Mouse (Mus musculus): ENCODE results near the gene Grik2. TPM values are rescaled to one million over a fixed set of nuclear protein-coding genes. Genes with fewer than 3 reads are reported as not detected.

Gene Grik2
- polyA plus RNA-seq, 1 experiment from 2014 or later: 8.9 TPM

DNA sequence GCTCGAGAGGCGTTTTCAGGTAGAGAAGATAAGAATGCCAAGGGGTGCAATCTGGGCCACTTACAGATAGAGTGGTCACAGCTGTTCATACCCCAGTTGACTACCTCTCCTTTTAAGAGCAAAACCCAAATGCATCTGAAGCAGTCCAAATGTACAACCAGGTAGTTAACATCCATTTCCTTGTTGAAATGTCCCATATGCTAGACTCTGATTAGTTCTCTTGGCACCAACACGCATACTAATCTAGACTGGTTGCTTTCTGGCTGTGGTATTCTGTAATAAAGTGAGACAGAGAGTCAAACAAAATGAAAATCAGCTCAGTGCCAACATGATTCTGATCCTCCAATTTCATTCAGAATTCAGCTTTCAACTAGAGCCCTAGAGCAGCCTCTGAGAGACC is 164.6 kb downstream of the Grik2 start:
- H3K4me3 ChIP-seq (ENCODE audit: low read depth, low read length): no peak overlapping the region
- H3K27me3 ChIP-seq (ENCODE audit: control insufficient read depth, insufficient read depth, low read length): no peaks in the 10 kb centered on the region
- no peaks in the 10 kb centered on the region for H3K4me1 ChIP-seq (ENCODE audit: control insufficient read depth, insufficient read depth, low read length)
- no peak for ATAC-seq (ENCODE audit: insufficient number of reproducible peaks, insufficient read depth, low FRiP score, low read depth)
- no peak overlapping the region for H3K9ac ChIP-seq (replicated peaks; ENCODE audit: low read depth, low read length)
- H3K27ac ChIP-seq (ENCODE audit: low read length): no peak overlapping the region
- 52% methylated on average over 3 of the region's 3 CpGs for WGBS
- no peak overlapping the region for H3K4me2 ChIP-seq (replicated peaks; ENCODE audit: low read depth, low read length)
- H3K36me3 ChIP-seq (ENCODE audit: control insufficient read depth, insufficient read depth, low read length): no peaks in the 10 kb centered on the region
- H3K9me3 ChIP-seq (ENCODE audit: control insufficient read depth, low read depth, low read length): no peaks in the 10 kb centered on the region

DNA sequence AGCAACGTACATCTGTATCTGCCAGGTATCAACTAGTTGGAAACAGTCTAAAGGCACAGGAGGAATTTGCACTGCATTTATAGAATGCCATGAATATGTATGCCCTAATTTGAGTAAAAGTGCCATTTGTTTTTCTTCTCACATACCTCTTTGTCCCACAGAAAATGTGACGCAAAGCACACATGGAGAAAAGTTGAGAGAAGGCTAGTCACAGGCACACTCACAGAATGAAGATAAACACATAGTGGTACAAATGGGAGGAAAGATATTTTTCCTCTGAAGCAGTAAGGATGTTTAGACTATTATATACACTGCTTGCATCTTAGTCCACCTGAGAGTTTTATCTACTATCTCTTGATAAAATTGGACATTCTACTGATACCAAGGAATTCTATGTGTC is 190.9 kb downstream of the Grik2 start:
- Histone ChIP-seq H3K9ac (replicated peaks; ENCODE audit: low read depth, low read length) (no peak overlapping the region), H3K36me3 (ENCODE audit: control insufficient read depth, insufficient read depth, low read length) (no peaks in the 10 kb centered on the region), H3K4me1 (ENCODE audit: control insufficient read depth, insufficient read depth, low read length) (no peaks in the 10 kb centered on the region), H3K27ac (ENCODE audit: low read length) (no peak overlapping the region), H3K4me2 (replicated peaks; ENCODE audit: low read depth, low read length) (no peak overlapping the region), H3K9me3 (ENCODE audit: control insufficient read depth, low read depth, low read length) (no peaks in the 10 kb centered on the region), H3K4me3 (ENCODE audit: low read depth, low read length) (no peak overlapping the region), H3K27me3 (ENCODE audit: control insufficient read depth, insufficient read depth, low read length) (no peaks in the 10 kb centered on the region)
- no peak for ATAC-seq (ENCODE audit: insufficient number of reproducible peaks, insufficient read depth, low FRiP score, low read depth)
- 64% methylated on average over 2 of the region's 2 CpGs for WGBS

DNA sequence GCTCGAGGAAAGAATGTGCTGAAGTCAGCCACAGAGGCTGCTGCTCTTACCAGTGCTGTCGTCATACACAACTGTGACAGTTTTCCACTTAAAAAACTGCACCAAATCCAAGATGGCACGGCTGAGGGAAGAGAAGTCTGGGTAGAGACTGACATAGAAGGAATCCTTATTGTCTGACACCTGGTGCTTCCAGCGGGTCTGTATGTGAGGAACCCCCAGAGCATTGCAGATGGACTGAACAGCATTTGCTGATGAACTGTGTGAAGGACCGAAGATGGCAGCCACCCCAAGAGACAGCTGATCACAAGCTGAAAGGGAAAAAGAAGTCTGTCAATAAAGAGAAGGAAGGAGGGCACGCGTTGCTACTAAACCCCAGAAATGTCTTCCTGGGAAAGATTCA is 215.1 kb downstream of the Grik2 start:
- Histone ChIP-seq H3K36me3 (ENCODE audit: control insufficient read depth, insufficient read depth, low read length) (no peaks in the 10 kb centered on the region), H3K9ac (replicated peaks; ENCODE audit: low read depth, low read length) (no peak overlapping the region), H3K27me3 (ENCODE audit: control insufficient read depth, insufficient read depth, low read length) (no peaks in the 10 kb centered on the region), H3K27ac (ENCODE audit: low read length) (no peak overlapping the region), H3K4me1 (ENCODE audit: control insufficient read depth, insufficient read depth, low read length) (no peaks in the 10 kb centered on the region), H3K9me3 (ENCODE audit: control insufficient read depth, low read depth, low read length) (no peaks in the 10 kb centered on the region), H3K4me3 (ENCODE audit: low read depth, low read length) (no peak overlapping the region), H3K4me2 (replicated peaks; ENCODE audit: low read depth, low read length) (no peak overlapping the region)
- WGBS: 82% methylated on average over 7 of the region's 7 CpGs
- ATAC-seq (ENCODE audit: insufficient number of reproducible peaks, insufficient read depth, low FRiP score, low read depth): no peak

DNA sequence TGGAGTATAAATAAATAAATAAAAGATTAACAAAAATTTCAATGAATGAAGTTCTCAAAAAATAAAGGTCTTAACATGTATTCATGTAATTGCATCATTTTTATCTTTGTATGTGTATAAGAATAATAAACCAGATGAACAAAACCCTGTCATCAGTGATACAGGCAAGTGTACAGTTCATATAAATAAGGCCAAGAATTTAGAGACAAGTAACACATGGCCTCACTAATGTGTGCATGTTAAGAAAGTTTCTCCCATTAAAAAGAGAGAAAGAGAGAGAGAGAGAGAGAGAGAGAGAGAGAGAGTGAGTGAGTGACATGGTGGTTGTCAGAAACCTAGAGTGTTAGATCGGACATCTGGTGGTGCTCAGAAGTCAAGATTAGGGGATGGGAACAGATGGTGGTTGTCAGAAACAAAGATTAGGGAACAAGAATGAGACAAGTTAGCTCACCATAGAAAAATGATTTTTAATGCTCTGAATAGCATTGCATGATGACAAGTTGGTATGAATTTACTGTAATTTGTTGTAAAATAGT is 228.6 kb downstream of the Grik2 start:
- ATAC-seq (ENCODE audit: insufficient number of reproducible peaks, insufficient read depth, low FRiP score, low read depth): no peak
- H3K9ac ChIP-seq (replicated peaks; ENCODE audit: low read depth, low read length): no peak overlapping the region

DNA sequence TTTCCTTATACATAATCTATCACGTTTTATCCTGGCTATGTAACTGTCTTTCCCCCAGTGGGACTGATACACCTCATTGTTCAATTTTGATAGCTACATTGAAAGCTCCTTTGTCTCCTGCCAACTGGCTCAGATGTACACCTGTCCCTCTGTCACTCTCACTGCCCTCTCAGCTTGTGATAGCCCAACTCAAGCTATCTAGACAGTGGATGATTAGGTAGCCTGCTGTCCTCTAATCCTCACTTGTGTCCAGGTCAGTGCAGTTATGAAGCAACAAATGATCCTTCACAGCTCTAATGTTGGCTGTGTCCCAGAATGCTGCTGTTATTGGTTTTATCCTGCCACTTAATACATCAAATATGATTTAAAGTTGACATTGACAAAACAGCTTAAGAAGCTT is 246.3 kb downstream of the Grik2 start:
- WGBS: 49% methylated on average over 1 of the region's 1 CpGs

More for the DNA sequence above, 228.6 kb downstream of the Grik2 start:
- no peak overlapping the region for H3K4me3 ChIP-seq (ENCODE audit: low read depth, low read length)
- no peak overlapping the region for H3K4me2 ChIP-seq (replicated peaks; ENCODE audit: low read depth, low read length)
- H3K4me1 ChIP-seq (ENCODE audit: control insufficient read depth, insufficient read depth, low read length): no peaks in the 10 kb centered on the region
- no peaks in the 10 kb centered on the region for H3K36me3 ChIP-seq (ENCODE audit: control insufficient read depth, insufficient read depth, low read length)
- no peaks in the 10 kb centered on the region for H3K27me3 ChIP-seq (ENCODE audit: control insufficient read depth, insufficient read depth, low read length)
- H3K9me3 ChIP-seq (ENCODE audit: control insufficient read depth, low read depth, low read length): no peaks in the 10 kb centered on the region
- H3K27ac ChIP-seq (ENCODE audit: low read length): no peak overlapping the region
- WGBS: 87% methylated on average over 1 of the region's 1 CpGs

DNA sequence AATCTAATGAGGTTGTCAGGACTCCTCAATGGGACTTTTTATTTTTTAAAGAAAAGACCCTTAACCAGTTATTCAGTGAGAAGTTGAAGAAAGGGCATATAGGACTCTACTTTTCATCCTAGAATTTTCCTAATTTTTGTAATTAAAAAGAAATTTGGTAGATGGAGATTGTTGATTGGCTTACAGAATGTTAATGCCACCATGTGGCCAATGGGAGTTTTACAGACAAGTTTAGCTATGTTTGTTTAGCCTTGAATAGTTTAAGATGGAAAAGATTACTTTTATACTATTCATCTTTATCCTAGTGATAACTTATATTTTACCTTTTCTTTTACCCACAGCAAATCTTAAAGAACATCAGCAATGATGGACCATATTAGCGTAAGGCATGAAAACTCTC is 268.8 kb downstream of the Grik2 start:
- Histone ChIP-seq H3K27me3 (ENCODE audit: control insufficient read depth, insufficient read depth, low read length) (no peaks in the 10 kb centered on the region), H3K36me3 (ENCODE audit: control insufficient read depth, insufficient read depth, low read length) (no peaks in the 10 kb centered on the region), H3K9me3 (ENCODE audit: control insufficient read depth, low read depth, low read length) (no peaks in the 10 kb centered on the region), H3K4me2 (replicated peaks; ENCODE audit: low read depth, low read length) (no peak overlapping the region), H3K4me3 (ENCODE audit: low read depth, low read length) (no peak overlapping the region), H3K27ac (ENCODE audit: low read length) (no peak overlapping the region), H3K9ac (replicated peaks; ENCODE audit: low read depth, low read length) (no peak overlapping the region), H3K4me1 (ENCODE audit: control insufficient read depth, insufficient read depth, low read length) (no peaks in the 10 kb centered on the region)
- 100% methylated on average over 1 of the region's 1 CpGs for WGBS
- ATAC-seq (ENCODE audit: insufficient number of reproducible peaks, insufficient read depth, low FRiP score, low read depth): no peak

More for the DNA sequence above, 246.3 kb downstream of the Grik2 start:
- H3K27me3 ChIP-seq (ENCODE audit: control insufficient read depth, insufficient read depth, low read length): no peaks in the 10 kb centered on the region
- no peak overlapping the region for H3K4me2 ChIP-seq (replicated peaks; ENCODE audit: low read depth, low read length)
- no peak overlapping the region for H3K9ac ChIP-seq (replicated peaks; ENCODE audit: low read depth, low read length)
- no peak overlapping the region for H3K4me3 ChIP-seq (ENCODE audit: low read depth, low read length)
- ATAC-seq (ENCODE audit: insufficient number of reproducible peaks, insufficient read depth, low FRiP score, low read depth): no peak
- H3K36me3 ChIP-seq (ENCODE audit: control insufficient read depth, insufficient read depth, low read length): no peaks in the 10 kb centered on the region
- no peak overlapping the region for H3K27ac ChIP-seq (ENCODE audit: low read length)
- no peaks in the 10 kb centered on the region for H3K4me1 ChIP-seq (ENCODE audit: control insufficient read depth, insufficient read depth, low read length)
- H3K9me3 ChIP-seq (ENCODE audit: control insufficient read depth, low read depth, low read length): no peaks in the 10 kb centered on the region

DNA sequence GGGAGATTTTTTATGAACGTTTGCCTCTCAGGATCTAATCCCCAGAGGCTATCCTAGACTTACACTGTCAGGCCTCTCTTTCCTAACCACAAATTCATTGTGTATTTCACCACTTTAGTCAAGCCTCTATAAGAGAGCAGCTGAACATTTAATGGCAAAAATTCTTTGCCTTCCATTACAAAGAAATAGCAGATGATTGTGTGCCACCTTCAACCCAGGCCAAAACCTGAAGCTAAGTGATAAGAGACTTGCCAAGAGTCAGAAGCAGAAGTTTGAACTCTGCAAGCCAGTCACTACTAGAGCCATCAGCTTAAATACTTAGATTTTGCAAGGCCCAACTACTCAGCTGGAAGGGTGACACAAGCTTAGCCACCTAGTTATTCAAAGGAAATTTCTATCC is 287.9 kb downstream of the Grik2 start:
- H3K4me3 ChIP-seq (ENCODE audit: low read depth, low read length): no peak overlapping the region
- no peak overlapping the region for H3K4me2 ChIP-seq (replicated peaks; ENCODE audit: low read depth, low read length)
- WGBS: 52% methylated on average over 1 of the region's 1 CpGs
- H3K9me3 ChIP-seq (ENCODE audit: control insufficient read depth, low read depth, low read length): no peaks in the 10 kb centered on the region
- no peaks in the 10 kb centered on the region for H3K27me3 ChIP-seq (ENCODE audit: control insufficient read depth, insufficient read depth, low read length)
- H3K27ac ChIP-seq (ENCODE audit: low read length): no peak overlapping the region
- H3K9ac ChIP-seq (replicated peaks; ENCODE audit: low read depth, low read length): no peak overlapping the region
- H3K36me3 ChIP-seq (ENCODE audit: control insufficient read depth, insufficient read depth, low read length): no peaks in the 10 kb centered on the region
- no peak for ATAC-seq (ENCODE audit: insufficient number of reproducible peaks, insufficient read depth, low FRiP score, low read depth)
- H3K4me1 ChIP-seq (ENCODE audit: control insufficient read depth, insufficient read depth, low read length): no peaks in the 10 kb centered on the region

DNA sequence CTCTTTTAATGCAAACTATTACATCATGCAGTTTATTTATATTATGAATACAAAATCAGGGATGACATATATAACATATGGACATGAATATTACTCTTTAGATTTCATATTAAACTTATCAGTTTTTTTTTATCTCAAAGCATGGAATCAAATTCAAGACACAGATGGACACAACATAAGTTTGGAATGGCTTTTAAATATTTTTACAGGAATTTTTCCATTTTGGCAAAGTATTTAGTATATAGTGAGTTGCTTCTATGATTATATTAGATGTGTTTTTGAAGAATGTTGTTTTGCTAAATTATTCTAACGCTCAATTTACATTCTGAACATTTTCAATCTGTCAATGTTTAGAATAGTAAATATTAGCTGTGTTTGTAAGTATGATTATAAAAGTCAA is 291.3 kb downstream of the Grik2 start:
- Histone ChIP-seq H3K36me3 (ENCODE audit: control insufficient read depth, insufficient read depth, low read length) (no peaks in the 10 kb centered on the region), H3K27ac (ENCODE audit: low read length) (no peak overlapping the region), H3K4me2 (replicated peaks; ENCODE audit: low read depth, low read length) (no peak overlapping the region), H3K27me3 (ENCODE audit: control insufficient read depth, insufficient read depth, low read length) (no peaks in the 10 kb centered on the region), H3K4me1 (ENCODE audit: control insufficient read depth, insufficient read depth, low read length) (no peaks in the 10 kb centered on the region), H3K9ac (replicated peaks; ENCODE audit: low read depth, low read length) (no peak overlapping the region), H3K4me3 (ENCODE audit: low read depth, low read length) (no peak overlapping the region), H3K9me3 (ENCODE audit: control insufficient read depth, low read depth, low read length) (no peaks in the 10 kb centered on the region)
- no peak for ATAC-seq (ENCODE audit: insufficient number of reproducible peaks, insufficient read depth, low FRiP score, low read depth)
- 82% methylated on average over 1 of the region's 1 CpGs for WGBS

DNA sequence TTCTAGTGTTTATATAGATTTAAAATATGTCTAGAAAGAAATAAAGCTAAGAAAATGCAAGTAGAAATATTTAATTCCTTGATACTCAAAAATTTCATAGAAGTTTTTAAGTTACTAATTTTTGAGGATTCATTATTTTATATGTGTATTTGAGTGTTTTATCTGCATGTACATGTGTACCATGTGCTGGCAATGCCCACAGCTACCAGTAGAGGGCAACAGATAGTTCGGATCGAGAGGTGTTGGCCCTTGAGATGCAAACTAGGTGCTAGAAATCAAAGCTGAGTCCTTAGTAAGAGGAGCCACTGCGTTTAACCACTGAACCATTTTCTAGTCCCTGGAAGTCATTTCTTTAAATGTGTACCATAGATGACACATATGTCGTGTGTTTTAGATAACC is 307.1 kb downstream of the Grik2 start:
- 76% methylated on average over 4 of the region's 4 CpGs for WGBS
- no peak overlapping the region for H3K4me2 ChIP-seq (replicated peaks; ENCODE audit: low read depth, low read length)
- no peaks in the 10 kb centered on the region for H3K27me3 ChIP-seq (ENCODE audit: control insufficient read depth, insufficient read depth, low read length)
- H3K9me3 ChIP-seq (ENCODE audit: control insufficient read depth, low read depth, low read length): no peaks in the 10 kb centered on the region
- no peak for ATAC-seq (ENCODE audit: insufficient number of reproducible peaks, insufficient read depth, low FRiP score, low read depth)
- no peak overlapping the region for H3K4me3 ChIP-seq (ENCODE audit: low read depth, low read length)
- no peak overlapping the region for H3K27ac ChIP-seq (ENCODE audit: low read length)
- no peak overlapping the region for H3K9ac ChIP-seq (replicated peaks; ENCODE audit: low read depth, low read length)
- no peaks in the 10 kb centered on the region for H3K36me3 ChIP-seq (ENCODE audit: control insufficient read depth, insufficient read depth, low read length)
- no peaks in the 10 kb centered on the region for H3K4me1 ChIP-seq (ENCODE audit: control insufficient read depth, insufficient read depth, low read length)

Measured in stomach, embryonic 14.5 days (tissue).